Mouse (Mus musculus) ovary, postnatal 14 days (tissue): ENCODE data around the gene Hist1h4c.
"Not testable (repeated sequence)": the region's sequence is repeated elsewhere in the genome, so short reads cannot be mapped to it uniquely, and the experiment has no call there.

ENCODE experiments used
- DNase-seq: peaks from one replicate; pipeline ENCODE4 v3.0.0; 2022; ENCODE audit warnings: low spot score

Hist1h4c gene

GRCm38 (mm10) chr13:23729192-23729525, 30.9 kb upstream of the Hist1h4c start:
- no peak for DNase-seq

DNA sequence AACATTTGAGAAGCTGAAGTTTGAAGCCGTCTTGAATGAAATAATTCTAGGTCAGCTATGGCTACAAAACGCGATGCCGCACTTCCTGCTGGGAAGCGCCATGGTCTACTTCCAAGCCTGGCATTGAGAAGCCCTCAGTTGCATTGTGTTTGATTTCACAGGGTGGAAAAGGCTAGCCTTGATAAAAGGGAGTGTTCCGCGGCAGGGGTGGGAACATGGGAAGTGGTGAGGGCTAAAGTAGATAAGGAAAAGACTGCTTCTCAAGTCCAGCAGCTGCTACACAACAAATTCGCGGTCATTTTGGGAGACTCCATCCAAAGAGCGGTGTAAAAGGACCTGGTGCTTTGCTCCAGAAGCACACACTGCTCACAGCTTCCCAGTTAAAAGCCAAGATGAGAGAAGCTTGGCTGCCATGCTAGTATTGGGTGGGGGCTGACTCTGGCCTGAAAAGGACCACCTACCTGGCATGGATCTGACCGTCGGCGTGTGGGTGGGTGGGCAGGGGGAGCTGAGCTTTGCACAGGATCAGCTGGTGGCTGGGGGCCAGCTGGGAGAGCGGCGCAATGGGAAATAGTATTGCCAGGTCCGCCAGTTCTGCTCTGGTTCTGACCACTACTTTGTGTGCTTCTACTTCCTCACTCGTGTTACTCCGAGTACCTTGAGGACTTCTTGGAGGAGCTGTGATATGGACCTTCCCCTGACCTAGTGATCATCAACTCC, 30.4 kb upstream of the Hist1h4c start:
- no peak for DNase-seq

GRCm38 (mm10) chr13:23725213-23725612, 27.0 kb upstream of the Hist1h4c start:
- no peak for DNase-seq

DNA sequence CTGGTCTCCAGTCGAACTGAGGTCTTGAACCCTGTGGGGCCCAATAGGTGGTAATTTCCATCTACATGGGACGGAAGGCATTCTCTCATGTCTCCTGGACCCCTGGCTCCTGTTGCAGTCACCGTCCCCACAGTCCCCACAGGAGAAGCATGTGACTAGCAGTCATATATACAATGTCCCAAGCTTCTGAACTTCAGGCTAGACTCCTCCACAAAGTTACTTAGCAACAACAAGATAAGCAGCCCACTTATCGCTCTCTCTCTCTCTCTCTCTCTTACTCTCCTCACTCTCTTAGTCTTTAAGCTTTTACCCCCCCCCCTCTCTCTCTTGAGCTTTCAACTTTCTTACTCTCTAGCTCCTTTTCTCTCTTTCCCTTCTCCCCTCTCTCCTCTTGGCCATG, 26.0 kb upstream of the Hist1h4c start:
- DNase-seq: no peak

DNA sequence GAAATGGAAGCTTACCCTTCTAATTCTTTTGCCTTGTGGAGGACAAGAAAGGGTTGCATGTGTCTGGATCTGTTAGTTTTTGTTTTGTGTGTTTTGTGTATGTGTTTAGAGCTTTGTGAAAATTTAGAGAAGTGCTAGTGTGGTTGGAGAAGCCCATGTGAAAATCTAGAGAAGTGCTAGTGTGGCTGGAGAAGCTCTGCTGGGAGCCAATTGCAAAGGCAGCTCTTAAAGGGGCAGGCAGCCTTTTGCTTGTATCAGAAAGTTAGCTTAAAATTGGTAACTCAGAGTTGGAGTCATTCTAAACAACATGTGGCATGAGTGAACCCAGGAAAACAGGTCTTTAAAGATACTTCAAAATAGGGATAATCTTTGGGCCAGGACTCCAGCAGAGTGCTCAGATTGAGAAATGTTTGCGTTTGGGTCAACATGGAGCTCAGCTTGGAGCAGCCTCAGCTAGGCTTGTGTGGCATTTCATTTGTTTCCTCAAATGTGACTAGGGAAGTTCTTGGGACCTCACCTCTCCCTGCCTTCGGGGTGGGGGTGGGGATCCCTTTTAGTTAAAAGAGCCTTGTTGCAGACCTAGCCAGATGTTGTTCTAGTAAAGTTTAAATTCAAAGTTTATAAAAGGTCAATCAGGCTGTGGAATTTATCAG, 19.5 kb upstream of the Hist1h4c start:
- DNase-seq: not testable (repeated sequence)

GRCm38 (mm10) chr13:23717176-23717575, 18.9 kb upstream of the Hist1h4c start:
- DNase-seq: no peak

DNA sequence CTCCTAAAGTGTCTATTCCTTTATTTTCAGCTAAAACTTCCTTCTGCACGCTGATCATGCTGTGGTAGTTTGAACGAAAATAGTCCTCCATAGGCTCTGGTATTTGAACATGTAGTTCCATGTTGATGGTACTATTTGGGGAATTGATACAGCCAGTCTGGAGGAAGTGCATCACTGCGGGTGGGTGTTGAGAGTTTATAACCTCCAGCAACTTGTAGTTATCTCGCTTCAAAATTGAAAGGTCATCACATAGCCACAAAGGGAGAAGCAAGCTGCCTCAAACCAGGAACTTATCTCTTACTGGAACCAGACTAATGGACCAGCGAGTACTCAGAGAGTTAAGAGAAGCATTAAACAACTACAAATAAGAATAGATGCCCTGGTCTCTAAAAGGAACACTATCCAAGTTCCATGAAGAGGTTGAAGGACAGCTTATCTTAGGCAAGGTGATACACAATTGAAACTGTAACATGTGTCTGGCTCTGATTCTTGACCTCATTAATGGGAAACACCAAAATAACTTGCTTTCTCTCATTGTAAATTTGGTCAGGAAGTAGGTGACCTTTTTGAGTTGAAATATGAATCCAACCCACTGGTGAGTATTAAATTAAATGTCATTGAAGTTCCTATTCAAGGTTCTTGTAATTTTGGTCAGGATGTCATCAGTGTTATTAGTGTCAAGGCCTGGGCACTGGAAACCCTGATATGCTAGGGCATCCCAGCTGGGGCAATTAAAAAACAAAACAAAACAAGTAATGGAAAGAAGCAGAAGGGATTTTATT, 18.2 kb upstream of the Hist1h4c start:
- no peak for DNase-seq

GRCm38 (mm10) chr13:23710374-23711089, 12.3 kb upstream of the Hist1h4c start, which contains the start of gene Hfe:
TSS of gene Hfe (minus strand) at chr13:23710854.
- peak; percentile 24 for DNase-seq

DNA sequence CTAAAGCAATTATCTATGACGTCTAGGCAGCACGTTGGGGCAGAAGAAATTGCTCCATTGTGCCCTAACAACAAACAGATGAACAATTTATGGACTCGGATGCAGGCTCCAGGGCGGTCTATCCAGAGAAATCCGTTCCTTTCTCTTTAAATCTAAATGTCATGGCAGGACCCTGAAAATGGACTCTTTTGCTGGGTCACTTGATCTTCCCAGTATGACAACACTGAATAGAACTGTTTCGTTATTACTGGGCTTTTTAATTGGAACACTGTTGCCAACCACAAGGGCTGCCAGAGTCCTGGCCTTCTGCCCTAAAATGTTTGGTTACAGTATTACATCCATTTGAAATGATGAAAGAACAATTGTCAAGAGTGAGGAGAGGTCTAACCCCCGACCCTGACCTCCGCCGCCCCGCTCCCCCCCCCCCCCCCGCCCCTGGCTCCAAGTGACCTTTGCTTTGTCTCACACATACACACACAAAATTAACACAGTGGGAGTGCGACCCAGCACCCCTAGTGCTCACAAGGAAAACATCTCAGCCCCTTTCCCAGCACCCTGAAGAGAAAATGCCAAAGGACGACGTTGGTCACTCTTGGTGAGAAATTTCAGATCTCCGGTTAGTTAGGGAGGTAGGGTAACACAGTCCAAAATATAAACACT, 11.6 kb upstream of the Hist1h4c start:
- no peak for DNase-seq

DNA sequence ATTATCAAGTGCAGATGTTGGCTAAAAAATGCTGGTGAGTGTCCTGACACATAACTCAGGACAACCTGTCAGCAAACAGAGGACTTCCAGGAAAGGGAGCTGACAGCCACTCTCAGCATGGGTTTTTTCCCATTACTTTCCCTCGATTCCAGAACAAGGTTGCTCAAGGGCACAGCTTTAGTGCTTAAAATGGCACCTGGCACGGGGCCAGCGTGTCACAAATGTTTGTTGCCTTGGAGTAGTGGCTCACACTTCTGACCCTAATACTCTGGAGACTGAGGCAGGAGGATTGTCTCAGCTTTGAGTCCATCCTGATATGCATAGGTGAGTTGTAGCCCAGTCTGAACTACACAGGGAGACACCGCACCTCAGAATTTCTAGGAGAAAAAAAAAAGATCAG, 10.4 kb upstream of the Hist1h4c start:
- no peak for DNase-seq

DNA sequence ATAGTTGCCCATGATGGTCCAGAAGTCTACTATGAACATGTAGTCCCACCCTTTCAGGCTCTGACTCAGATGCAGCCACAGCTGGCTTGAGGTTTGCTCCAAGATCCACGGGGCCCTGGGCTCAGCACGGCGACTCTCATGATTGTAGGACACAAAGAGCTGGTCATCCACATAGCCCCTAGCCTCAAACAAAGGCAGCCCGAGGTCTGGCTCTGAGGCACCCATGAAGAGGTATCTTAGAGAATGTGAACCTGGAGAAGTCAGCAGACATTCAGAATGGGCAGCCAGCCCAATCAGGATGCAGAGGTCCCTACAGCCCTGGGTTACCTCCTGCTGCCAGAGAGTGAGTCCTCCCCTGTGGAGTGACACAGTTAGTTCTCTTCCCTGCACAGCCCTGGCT, 9.8 kb upstream of the Hist1h4c start:
- no peak for DNase-seq

- no peak for DNase-seq
These were observed 8.5 kb upstream of the Hist1h4c start for GRCm38 (mm10) chr13:23706771-23707170.

- no peak for DNase-seq
These were observed 7.6 kb upstream of the Hist1h4c start for GRCm38 (mm10) chr13:23705751-23706356.

GRCm38 (mm10) chr13:23702801-23703200, 4.5 kb upstream of the Hist1h4c start:
- not testable (repeated sequence) for DNase-seq

GRCm38 (mm10) chr13:23702220-23702619, 4.0 kb upstream of the Hist1h4c start:
- DNase-seq: no peak

GRCm38 (mm10) chr13:23700786-23701520, 2.7 kb upstream of the Hist1h4c start:
- peak; percentile 63 for DNase-seq

DNA sequence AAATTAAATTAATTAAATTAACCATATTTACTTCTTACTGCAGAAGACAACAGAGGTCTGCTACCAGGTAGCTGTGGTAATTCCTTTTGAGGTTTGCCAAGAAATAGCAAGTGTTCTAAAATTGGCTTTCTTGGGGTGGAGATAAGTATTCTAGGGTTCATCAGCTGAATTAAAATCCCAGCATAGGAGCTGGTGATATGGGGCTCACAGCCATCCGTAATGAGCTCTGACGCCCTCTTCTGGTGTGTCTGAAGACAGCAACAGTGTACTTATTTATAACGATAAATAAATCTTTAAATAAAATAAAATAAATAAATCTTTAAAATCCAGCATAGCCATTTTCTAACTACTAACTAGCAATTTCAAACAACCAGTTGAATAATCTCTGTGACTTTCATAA, 1.5 kb upstream of the Hist1h4c start:
- DNase-seq: no peak

GRCm38 (mm10) chr13:23698996-23699395, 742 bp upstream of the Hist1h4c start:
- DNase-seq: no peak

- no peak for DNase-seq
These were observed 559 bp downstream of the Hist1h4c start for GRCm38 (mm10) chr13:23697491-23698299.

- no peak for DNase-seq
These were observed 2.2 kb downstream of the Hist1h4c start for GRCm38 (mm10) chr13:23696061-23696474.
